Comparison of ENCODE assay signal across 10 mouse cellular contexts in the genomic region with DNA sequence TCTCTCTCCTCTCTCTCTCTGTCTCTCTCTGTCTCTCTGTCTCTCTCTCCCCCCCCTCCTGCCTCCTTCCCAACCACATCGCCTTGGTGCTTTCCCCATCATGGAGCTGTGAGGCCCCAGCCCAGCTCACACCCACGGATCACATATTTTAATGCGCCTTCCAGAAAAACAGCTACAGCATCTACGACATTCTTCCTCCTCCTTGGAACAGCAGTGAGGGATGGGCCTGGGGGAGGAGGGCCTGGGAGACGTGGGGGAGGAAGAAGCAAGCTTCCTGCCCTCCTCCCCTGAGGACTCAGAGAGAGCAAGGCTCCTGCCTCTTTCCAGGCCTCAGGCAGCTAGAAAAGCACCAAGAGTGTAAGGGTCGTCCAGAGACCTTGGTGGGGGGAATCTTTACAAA. TPM values are rescaled to one million over a fixed set of nuclear protein-coding genes. Genes with fewer than 3 reads are reported as not detected.
DNase-seq lines count a peak whose midpoint lies in the region; ATAC-seq lines count a peak whose summit lies in the region.
"Had no signal": no experiment of that assay in that cellular context is flagged by ENCODE, and none has a peak within 500 bp of the region (broad histone marks: within the 10 kb centered on the region; RNA-seq: fewer than 3 reads in every experiment).

No protein-coding gene starts in this region.

- H3K4me2 ChIP-seq in stomach, embryonic 14.5 days (replicated peaks; ENCODE audit: low read depth, low read length) = no peak overlapping the region

- WGBS in stomach, embryonic 14.5 days = 21% methylated on average over 6 of the region's 6 CpGs

- no peak overlapping the region for H3K4me3 ChIP-seq in stomach, embryonic 14.5 days (ENCODE audit: low read depth, low read length)

- no peaks in the 10 kb centered on the region for H3K36me3 ChIP-seq in stomach, embryonic 14.5 days (ENCODE audit: control insufficient read depth, insufficient read depth, low read length)
- H3K36me3 ChIP-seq: G1E had no signal

- no peak overlapping the region; the same call in 1 of the 2 replicates for H3K27ac ChIP-seq in stomach, embryonic 14.5 days (ENCODE audit: low read length)

- no peaks in the 10 kb centered on the region for H3K4me1 ChIP-seq in stomach, embryonic 14.5 days (ENCODE audit: control insufficient read depth, insufficient read depth, low read length)

- no peaks in the 10 kb centered on the region for H3K9me3 ChIP-seq in stomach, embryonic 14.5 days (ENCODE audit: control insufficient read depth, low read depth, low read length)
- H3K9me3 ChIP-seq: G1E had no signal

- DNase-seq in layer of hippocampus, adult 11-12 months (ENCODE audit: low spot score) = peak; percentile 40
- DNase-seq in layer of hippocampus, postnatal 10 days (ENCODE audit: low spot score in 2 of 2) = no peak
- DNase-seq in gastrocnemius, postnatal 25 days = peak; percentile 76
- peak; percentile 75 for DNase-seq in layer of hippocampus, adult 9-11 months
- no peak for DNase-seq in cerebellum, postnatal 36 days
- no peak for DNase-seq in cerebellum, adult 9-11 months
- DNase-seq in Muller cell, postnatal 12 days (ENCODE audit: inconsistent ontology term) = no peak
- DNase-seq: cerebellum, postnatal 14 days had no signal

- H3K9ac ChIP-seq in stomach, embryonic 14.5 days (replicated peaks; ENCODE audit: low read depth, low read length) = no peak overlapping the region

- H3K27me3 ChIP-seq in stomach, embryonic 14.5 days (ENCODE audit: control insufficient read depth, insufficient read depth, low read length) = no peaks in the 10 kb centered on the region

- ATAC-seq in stomach, embryonic 14.5 days (ENCODE audit: insufficient number of reproducible peaks, insufficient read depth, low FRiP score, low read depth) = peak; percentile 46; the same call in 1 of the 2 replicates

RNA-seq across cellular contexts. Expression of gene Neurl1b, which starts 17.3 kb away (rescaled TPM):
- total RNA-seq in layer of hippocampus, postnatal 10 days (2021) = 10 to 100 TPM; 87.9 to 88.7 TPM
- 1 to 10 TPM; 2.6 to 4.1 TPM for total RNA-seq in gastrocnemius, postnatal 25 days (2021)
- 5.0 and 6.0 TPM in 2 replicates for polyA plus RNA-seq in stomach, embryonic 14.5 days (2014; fragmentation: Nextera tagmentation; extraction: Ambion mirVana)
- polyA plus RNA-seq: G1E had no signal

Comparison
In these comparisons a context has a peak if more than half of its experiments do, and no peak if none do; other contexts are left out.
1. DNase-seq: peak in layer of hippocampus, adult 11-12 months (single experiment), gastrocnemius, postnatal 25 days (single experiment) and layer of hippocampus, adult 9-11 months (single experiment); none in layer of hippocampus, postnatal 10 days (0 of 2), cerebellum, postnatal 36 days (0 of 2), cerebellum, adult 9-11 months (single experiment) and Muller cell, postnatal 12 days (single experiment).
2. RNA of gene Neurl1b, which starts 17.3 kb away (total RNA-seq): 87.9 to 88.7 TPM in layer of hippocampus, postnatal 10 days; 2.6 to 4.1 TPM in gastrocnemius, postnatal 25 days; every median in the first group is over 10 times any median in the second.